Mouse (Mus musculus) large intestine, adult 2 months (tissue): ENCODE results near the gene Saa4. TPM values are rescaled to one million over a fixed set of nuclear protein-coding genes. Genes with fewer than 3 reads are reported as not detected.
A peak's percentile ranks its signal among the peaks of the same experiment; 100 is the strongest.
"Not testable (repeated sequence)": the region's sequence is repeated elsewhere in the genome, so short reads cannot be mapped to it uniquely, and the experiment has no call there.

ENCODE experiments used
- DNase-seq: peaks from one replicate; pipeline ENCODE4 v3.0.0-alpha.2; 2012; ENCODE audit warnings: low read depth, low spot score
- WGBS: fragments of 180-500 bp; shearing (Covaris S2); methylation state at CpG from one replicate; pipeline ENCODE4 v1.1.7; 2018; 5-methylcytosine and 5-hydroxymethylcytosine counted together
- polyA plus RNA-seq: library from polyadenylated mRNA; depleted of rRNA; stranded (reverse); fragments of >200 nt; gene quantifications from 2 replicates; pipeline ENCODE4 v1.2.3, GENCODE M21; 2012; rRNA removed

The Saa4 gene
- 0.05 TPM in 1 of 2 replicates, not detected in the other for polyA plus RNA-seq

GRCm38 (mm10) chr7:46732458-46732857 lies at the start of gene Saa4:
Saa4 (minus strand) TSS chr7:46732603.
- 84% methylated on average over 4 of the region's 4 CpGs for WGBS

GRCm38 (mm10) chr7:46770706-46771105 lies 38.3 kb upstream of the Saa4 start:
- DNase-seq = peak; percentile 66
- WGBS = 51% methylated on average over 4 of the region's 4 CpGs

More at GRCm38 (mm10) chr7:46732458-46732857, at the start of gene Saa4:
- no peak for DNase-seq

GRCm38 (mm10) chr7:46768451-46768850 lies 36.0 kb upstream of the Saa4 start:
- 95% methylated on average over 7 of the region's 7 CpGs for whole genome bisulfite sequencing
- no peak for DNase-seq

- no peak for DNase-seq
Observed at GRCm38 (mm10) chr7:46767371-46767770, 35.0 kb upstream of the Saa4 start.

GRCm38 (mm10) chr7:46764672-46765071 lies 32.3 kb upstream of the Saa4 start:
- DNase-seq = no peak
- 97% methylated on average over 8 of the region's 8 CpGs for WGBS

- WGBS = 88% methylated on average over 5 of the region's 5 CpGs
- DNase-seq = no peak
Observed at GRCm38 (mm10) chr7:46762601-46763000, 30.2 kb upstream of the Saa4 start.

GRCm38 (mm10) chr7:46761049-46761795 lies 28.8 kb upstream of the Saa4 start:
- 65% methylated on average over 11 of the region's 11 CpGs for WGBS
- no peak for DNase-seq

GRCm38 (mm10) chr7:46751490-46751889 lies 19.1 kb upstream of the Saa4 start, which contains the start of gene Saa2:
Saa2 (plus strand) TSS chr7:46751790.
- DNase-seq = no peak
- 56% methylated on average over 3 of the region's 3 CpGs for WGBS

- DNase-seq = no peak
- WGBS = 68% methylated on average over 3 of the region's 3 CpGs
Observed at GRCm38 (mm10) chr7:46748459-46748858, 16.1 kb upstream of the Saa4 start.

GRCm38 (mm10) chr7:46746381-46746780 lies 14.0 kb upstream of the Saa4 start:
- no peak for DNase-seq
- 65% methylated on average over 7 of the region's 7 CpGs for WGBS

- WGBS = 69% methylated on average over 3 of the region's 3 CpGs
- no peak for DNase-seq
Observed at GRCm38 (mm10) chr7:46745816-46746215, 13.4 kb upstream of the Saa4 start.

- 56% methylated on average over 3 of the region's 3 CpGs for WGBS
- not testable (repeated sequence) for DNase-seq
Observed at GRCm38 (mm10) chr7:46742880-46743279, 10.5 kb upstream of the Saa4 start, which contains the start of gene Saa1. Saa1 (minus strand) TSS chr7:46742980.

GRCm38 (mm10) chr7:46740041-46740440 lies 7.6 kb upstream of the Saa4 start:
- 64% methylated on average over 5 of the region's 5 CpGs for WGBS
- DNase-seq = not testable (repeated sequence)

- peak; percentile 85 for DNase-seq
- 25% methylated on average over 12 of the region's 12 CpGs for WGBS
Observed at GRCm38 (mm10) chr7:46738561-46739460, 6.4 kb upstream of the Saa4 start.

GRCm38 (mm10) chr7:46734983-46735382 lies 2.6 kb upstream of the Saa4 start:
- WGBS = 60% methylated on average over 2 of the region's 2 CpGs
- DNase-seq = peak; percentile 73

- 75% methylated on average over 1 of the region's 1 CpGs for WGBS
- no peak for DNase-seq
Observed at GRCm38 (mm10) chr7:46727584-46727983, 4.8 kb downstream of the Saa4 start.

- no peak for DNase-seq
- WGBS = 83% methylated on average over 5 of the region's 5 CpGs
Observed at GRCm38 (mm10) chr7:46724396-46724795, 8.0 kb downstream of the Saa4 start.

GRCm38 (mm10) chr7:46723849-46724248 lies 8.6 kb downstream of the Saa4 start:
- no peak for DNase-seq
- WGBS = 52% methylated on average over 3 of the region's 3 CpGs

- 86% methylated on average over 6 of the region's 6 CpGs for whole genome bisulfite sequencing
- DNase-seq = no peak
Observed at GRCm38 (mm10) chr7:46723354-46723753, 9.0 kb downstream of the Saa4 start.

GRCm38 (mm10) chr7:46720460-46720859 lies 11.9 kb downstream of the Saa4 start:
- DNase-seq = no peak
- WGBS = 83% methylated on average over 9 of the region's 9 CpGs
